Mouse (Mus musculus): ENCODE measurements at regions not wholly inside any gene's neighbourhood (a gene's known extent, or its start where the extent isn't known, plus 50 kb on each side); places are given as distances from the start of the nearest gene placed in this dataset.
A peak's percentile ranks its signal among the peaks of the same experiment; 100 is the strongest.

DNA sequence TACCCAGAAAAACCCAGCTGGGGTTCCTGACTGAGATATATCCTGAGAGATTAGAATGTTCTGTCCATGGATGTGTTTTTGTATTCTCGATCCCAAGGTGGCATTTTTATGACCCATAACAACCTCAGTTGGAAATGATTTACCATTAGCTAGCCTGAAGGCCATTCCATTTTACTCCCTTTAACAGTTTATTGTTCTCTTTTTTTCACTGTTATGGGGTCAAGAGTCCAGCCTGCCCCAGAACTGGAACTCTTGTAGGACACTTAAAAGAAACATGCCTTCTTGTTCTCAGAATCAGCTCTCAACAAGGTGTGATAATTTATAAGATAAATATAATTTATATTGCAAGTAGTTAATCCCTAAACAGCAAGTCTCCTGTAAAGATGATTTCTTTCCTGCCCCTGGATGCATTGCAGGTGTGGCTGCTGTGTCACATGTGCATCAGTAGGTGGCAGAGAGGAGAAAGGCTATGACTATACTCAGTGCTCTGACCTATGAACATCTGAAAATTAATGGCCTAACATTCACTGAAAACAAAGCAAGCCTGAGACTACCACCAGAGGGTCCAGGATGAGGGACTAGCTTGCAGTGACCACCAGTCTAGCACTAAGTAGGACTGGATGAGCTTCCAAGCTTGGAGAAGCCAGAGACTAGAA, 181.6 kb upstream of the Gm527 start:
- DNase-seq (ENCODE audit: low spot score in 2 of 2): no peak

DNA sequence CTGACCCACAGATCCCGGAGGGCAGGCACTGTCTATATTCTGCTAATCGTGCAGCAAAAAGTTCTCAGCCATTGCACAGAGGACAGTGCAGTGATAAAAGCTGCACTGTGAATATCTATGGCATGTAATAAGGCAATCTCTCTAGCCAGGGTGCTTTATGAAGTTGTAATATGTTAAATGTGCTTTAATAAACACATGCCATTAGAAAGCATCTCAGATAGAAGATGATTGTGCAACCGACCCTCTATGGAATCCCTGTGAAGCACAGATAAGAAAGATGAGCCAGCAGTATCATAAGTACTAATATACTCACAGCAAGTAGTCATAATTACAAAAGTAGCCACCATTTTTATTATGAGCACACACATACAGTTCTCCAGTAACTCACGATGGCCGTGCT, 214.3 kb upstream of the Gm527 start:
- DNase-seq (ENCODE audit: low spot score in 2 of 2): no peak

DNA sequence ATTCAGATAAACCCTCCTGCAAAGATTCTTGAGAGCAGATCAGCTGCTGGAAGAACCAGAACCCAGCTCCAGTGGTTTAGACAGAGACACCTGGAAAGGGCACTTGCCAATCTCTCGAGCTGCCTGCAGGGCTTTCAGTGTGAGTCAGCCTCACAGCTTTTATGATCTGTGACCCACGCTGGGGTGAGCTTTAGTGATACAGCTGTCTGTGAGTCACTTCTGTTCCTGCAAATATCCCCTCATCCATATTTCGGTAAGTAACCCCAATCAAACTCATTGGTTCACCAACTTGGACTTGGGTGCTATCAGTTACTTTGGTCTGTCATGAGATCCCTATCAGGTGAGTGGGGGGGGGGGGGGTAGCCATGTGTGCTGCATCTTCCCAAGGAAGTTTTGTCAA, 216.6 kb upstream of the Gm527 start:
- no peak for DNase-seq (ENCODE audit: low spot score in 2 of 2)

DNA sequence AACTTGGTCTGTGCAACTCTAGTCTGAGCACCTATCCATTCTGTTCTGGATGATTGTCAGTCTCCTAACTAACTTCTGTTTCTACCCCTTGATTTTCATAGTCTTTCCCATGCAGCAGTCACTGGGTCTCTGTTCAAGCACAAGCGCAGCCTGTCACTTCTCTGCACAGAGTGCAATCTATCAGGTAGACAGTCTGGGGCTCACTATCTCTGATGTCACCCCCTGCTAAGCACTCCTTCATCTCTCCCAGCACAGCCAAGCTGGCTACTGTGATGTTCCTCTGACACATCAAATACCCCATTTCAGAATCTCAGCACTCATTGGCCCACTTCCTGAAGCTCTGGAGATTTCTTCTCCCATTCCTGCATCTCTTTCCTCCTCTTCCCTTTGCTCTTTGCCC, 220.9 kb upstream of the Fscb start:
- DNase-seq (ENCODE audit: low spot score in 2 of 2): no peak

DNA sequence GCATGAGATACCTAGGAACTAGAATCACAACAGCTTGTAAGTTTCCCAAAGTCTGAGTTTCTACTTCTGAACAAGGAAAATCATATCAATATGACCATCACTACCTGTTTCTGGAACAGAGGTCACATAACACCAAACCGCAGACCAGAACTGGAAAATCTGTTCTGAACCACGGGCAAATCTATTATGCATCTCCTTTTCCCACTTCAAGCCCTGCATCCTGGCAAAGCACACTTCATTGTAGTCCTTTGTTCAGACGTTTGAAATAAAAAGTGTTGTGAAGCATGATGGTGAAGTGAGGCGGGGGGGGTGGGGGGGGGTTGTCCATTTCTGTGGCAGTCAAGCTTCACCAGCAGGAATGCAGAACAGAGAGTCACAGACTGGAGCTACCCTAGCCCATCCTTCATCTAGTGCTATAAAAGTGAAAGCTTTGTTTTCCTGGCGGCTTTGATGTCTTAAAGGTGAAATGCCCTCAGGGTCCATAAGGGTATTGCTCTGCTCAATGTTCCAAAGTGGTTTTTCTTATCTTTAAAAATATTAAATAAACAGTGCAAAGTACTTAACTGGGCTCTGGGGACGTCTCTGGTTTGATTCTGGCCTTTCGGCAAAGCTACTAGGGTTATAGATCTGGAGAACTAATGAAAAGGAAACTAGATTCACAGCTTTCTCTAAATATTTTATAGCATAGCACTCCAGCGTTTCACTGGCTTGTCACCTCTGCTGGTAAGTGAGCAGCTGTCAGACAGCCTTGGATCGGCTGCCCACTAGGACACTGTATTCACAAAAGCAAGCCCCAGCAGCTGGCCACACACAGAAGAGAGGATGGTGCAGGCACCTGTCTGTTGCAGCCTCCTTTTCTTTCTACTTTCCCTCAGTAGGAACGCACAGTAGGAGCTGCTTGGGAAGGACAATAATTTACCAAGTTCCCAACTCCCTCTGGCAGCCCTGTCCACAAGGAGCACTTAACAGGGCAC, 218.0 kb upstream of the Fscb start:
- DNase-seq (ENCODE audit: low spot score in 2 of 2): no peak

DNA sequence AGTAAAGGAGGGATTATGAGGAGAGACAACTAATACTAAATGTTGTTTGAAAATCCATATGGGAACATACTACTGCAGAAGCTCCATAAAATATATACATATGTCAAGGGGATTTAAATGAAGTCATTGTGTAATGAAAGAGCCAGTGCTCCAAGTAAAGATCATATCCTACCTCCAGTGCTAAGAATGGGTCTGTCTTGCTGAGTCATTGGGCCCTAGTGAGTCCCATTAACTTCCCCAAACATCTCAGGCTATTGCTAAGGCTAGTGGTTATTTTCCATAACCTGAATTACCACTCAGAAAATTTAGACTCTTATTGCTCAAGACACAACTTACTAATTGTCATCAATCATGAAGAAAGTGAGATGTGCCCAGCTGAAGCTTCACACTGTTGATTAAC, 215.2 kb upstream of the Fscb start:
- no peak for DNase-seq (ENCODE audit: low spot score in 2 of 2)

DNA sequence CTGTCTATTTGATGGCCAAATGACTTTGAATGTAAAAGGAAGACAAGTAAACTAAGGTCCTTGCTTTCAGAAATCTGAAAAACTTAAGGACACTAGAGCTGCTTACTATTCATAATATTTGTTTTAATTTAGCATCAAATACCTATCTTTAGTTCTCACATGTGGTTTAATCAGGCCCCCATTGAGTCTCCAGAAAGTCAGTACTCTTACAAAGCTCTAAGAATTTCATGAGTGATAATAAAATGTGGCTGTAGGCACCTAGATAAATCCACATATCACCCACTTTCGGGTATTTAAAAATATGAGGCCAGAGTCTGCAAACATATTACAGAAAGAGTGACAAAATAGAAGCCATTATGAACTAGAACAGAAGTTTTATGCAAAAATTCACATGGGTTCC, 214.1 kb upstream of the Fscb start:
- DNase-seq (ENCODE audit: low spot score in 2 of 2): no peak

DNA sequence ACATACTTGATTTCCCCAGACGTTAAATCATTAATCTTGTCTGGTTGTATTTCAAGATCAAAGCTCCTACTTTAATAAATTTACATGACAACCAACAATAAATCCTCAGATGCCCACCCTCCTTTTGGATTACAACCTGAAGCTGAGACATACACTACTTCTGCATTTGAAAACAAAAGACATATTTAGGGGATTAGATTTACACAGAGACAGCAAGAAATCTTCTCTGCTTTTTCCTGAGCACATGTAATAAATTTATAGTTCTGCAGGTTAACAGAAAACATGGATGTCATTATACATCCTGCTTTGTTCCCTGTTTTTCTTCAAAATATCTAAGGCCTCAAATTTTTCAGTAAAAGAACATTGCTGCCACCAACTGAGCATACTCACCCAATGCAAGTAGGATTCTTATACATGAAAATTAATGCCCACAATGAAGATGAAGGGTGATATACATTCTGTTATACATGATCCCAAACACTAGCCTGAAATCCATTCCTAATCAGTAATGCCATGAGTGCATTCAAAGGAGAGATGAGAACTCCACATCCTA, 166.4 kb upstream of the Fscb start:
- peak in 1 of 2 experiments; percentile 29 for DNase-seq (ENCODE audit: low spot score in 2 of 2)

DNA sequence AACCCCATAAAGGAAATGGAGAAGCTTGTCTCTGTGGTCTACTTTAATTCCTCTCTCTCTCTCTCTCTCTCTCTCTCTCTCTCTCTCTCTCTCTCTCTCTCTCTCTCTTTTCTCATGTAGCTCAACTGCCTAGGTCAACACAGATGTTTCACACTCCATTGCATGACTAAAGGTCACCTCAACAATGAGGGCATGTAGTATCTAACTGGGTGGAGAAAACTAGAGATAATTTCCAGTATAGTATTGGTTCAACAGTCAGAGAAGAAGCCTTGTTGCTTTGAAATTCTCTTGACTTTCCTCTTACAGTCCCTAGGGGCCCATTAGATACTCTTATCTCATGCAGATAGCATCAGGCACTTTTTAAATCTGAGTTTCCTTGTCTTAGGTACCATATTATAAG, 140.4 kb upstream of the Fscb start:
- DNase-seq (ENCODE audit: low spot score in 2 of 2): no peak

All from layer of hippocampus, adult 18-20 months (tissue).